Mouse (Mus musculus): Measurements from ENCODE around the gene Coro1a. TPM values are rescaled to one million over a fixed set of nuclear protein-coding genes. Genes with fewer than 3 reads are reported as not detected.
"Not testable (repeated sequence)": the region's sequence is repeated elsewhere in the genome, so short reads cannot be mapped to it uniquely, and the experiment has no call there.

Gene Coro1a
- total RNA-seq, 2 experiments from 2014 or later: 15.5 to 18.9 TPM

- DNase-seq (ENCODE audit: low spot score in 2 of 2): no peak
Measured at GRCm38 (mm10) chr7:126689021-126689420, 18.6 kb downstream of the Coro1a start.

- not testable (repeated sequence) for DNase-seq (ENCODE audit: low spot score in 2 of 2)
Measured at GRCm38 (mm10) chr7:126688156-126688555, 19.4 kb downstream of the Coro1a start.

DNA sequence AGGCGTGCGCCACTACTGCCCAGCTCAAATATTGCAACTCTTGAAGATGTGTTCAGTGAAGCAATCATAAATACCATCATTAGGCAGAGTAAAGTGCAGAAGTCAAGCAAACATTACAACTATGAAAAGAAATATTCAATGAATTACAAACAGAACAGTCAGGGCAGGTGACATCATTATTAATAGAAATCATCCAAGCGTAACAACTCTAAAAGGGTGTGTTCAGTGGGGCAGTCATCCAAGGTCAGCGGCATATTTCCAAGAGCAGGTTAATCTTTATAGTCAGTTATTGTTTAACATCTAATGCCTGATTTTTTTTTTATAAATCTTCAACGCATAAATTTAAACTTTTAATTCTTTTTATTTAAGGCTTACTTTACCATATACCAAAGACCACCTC, 26.4 kb downstream of the Coro1a start:
- no peak for DNase-seq (ENCODE audit: low spot score in 2 of 2)

GRCm38 (mm10) chr7:126679683-126680082, 27.9 kb downstream of the Coro1a start:
- DNase-seq (ENCODE audit: low spot score in 2 of 2): no peak

- no peak for DNase-seq (ENCODE audit: low spot score in 2 of 2)
Measured at GRCm38 (mm10) chr7:126678545-126679341, 28.8 kb downstream of the Coro1a start.

GRCm38 (mm10) chr7:126676631-126677220, 30.9 kb downstream of the Coro1a start:
- no peak for DNase-seq (ENCODE audit: low spot score in 2 of 2)

GRCm38 (mm10) chr7:126676207-126676606, 31.4 kb downstream of the Coro1a start, which contains the start of gene Sult1a1:
Gene Sult1a1, minus strand, starts transcription at chr7:126676432.
- no peak for DNase-seq (ENCODE audit: low spot score in 2 of 2)

- DNase-seq (ENCODE audit: low spot score in 2 of 2): no peak
Measured at GRCm38 (mm10) chr7:126675104-126675503, 32.5 kb downstream of the Coro1a start.

DNA sequence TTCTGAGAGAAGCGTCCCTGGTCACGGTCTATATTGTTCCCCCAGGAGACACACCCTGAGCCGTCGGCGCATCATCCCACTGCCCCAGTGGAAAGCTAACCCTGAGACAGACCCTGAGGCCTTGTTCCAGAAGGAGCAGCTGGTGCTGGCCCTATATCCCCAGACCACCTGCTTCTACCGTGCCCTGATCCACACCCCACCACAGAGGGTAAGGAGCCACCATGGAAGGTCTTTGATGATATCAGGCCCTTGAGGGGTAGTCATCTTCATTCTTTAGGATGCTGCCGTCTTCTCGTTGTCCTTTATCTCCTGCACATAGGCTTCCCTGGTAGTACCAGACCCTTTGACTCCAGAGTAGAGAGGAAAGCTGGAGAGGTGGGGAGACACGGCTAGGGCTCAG, 35.5 kb downstream of the Coro1a start:
- no peak for DNase-seq (ENCODE audit: low spot score in 2 of 2)

DNA sequence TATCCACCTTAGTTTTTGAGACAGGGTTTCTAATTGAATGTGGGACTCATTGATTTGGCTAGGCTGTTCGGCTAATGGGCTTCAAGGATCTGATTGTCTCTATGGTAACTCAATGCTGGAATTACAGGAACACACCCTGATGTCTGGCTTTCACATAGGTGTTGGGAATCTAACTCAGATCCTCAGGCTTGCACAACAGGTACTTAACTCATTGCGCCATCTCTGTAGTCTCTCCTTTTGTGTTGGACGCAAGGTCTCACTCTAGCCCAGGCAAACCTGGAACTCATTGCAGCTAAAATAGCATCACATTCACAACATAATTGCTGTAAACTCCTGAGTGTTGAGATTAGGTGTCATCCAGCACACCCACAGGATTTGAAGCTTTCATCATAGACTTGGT, 37.4 kb downstream of the Coro1a start:
- no peak for DNase-seq (ENCODE audit: low spot score in 2 of 2)

GRCm38 (mm10) chr7:126668452-126668851, 39.1 kb downstream of the Coro1a start:
- no peak for DNase-seq (ENCODE audit: low spot score in 2 of 2)

DNA sequence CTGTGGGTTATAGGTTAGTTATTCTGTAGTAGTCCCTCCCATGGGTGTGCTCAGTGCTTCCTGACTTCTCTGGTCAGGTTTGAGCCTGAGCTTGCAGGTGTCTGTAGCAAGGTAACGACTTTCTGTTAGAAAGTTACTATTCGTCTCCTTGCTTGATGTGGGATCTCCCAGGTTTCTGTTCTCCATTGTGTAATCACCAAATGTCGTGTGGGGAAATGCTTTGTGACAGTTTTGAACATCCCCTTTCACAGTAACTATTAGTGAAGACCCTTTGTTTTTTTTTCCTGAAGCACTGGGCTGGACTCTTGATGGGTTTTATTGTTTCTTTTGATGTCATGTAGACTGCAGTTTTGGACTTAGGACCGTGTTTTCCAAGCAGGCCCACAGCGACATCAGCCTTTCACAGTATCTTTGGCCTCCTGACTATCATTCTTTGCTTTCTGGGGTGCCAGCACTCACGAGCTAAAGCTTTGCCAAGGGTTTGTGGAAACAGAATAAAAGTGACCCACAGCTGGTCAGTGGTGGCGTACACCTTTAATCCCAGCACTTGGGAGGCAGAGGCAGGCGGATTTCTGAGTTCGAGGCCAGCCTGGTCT, 40.0 kb downstream of the Coro1a start:
- no peak for DNase-seq (ENCODE audit: low spot score in 2 of 2)

- no peak for DNase-seq (ENCODE audit: low spot score in 2 of 2)
Measured at GRCm38 (mm10) chr7:126665269-126665668, 42.3 kb downstream of the Coro1a start.

- DNase-seq (ENCODE audit: low spot score in 2 of 2): no peak
Measured at GRCm38 (mm10) chr7:126663646-126664045, 43.9 kb downstream of the Coro1a start.

DNA sequence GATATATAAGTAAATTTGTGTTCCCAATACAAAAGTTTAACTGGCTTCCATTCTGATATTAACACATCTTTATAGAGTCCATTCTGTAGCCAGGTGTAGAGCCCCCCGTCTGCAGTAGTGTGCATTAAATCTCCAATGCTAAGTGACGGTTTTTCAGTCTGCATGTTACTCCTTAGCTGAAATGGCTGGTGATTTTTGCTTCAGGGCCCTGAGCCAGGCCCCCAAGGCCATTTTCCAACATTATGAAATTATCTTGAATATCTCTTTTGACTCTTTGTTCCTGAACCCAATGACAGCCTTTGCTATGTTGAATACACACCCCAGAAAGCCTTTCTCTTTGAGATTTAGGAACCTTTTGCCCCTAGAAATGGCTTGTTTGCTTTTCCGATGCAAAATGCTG, 47.8 kb downstream of the Coro1a start:
- DNase-seq (ENCODE audit: low spot score in 2 of 2): no peak

GRCm38 (mm10) chr7:126657522-126657921, 50.1 kb downstream of the Coro1a start:
- DNase-seq (ENCODE audit: low spot score in 2 of 2): no peak

DNA sequence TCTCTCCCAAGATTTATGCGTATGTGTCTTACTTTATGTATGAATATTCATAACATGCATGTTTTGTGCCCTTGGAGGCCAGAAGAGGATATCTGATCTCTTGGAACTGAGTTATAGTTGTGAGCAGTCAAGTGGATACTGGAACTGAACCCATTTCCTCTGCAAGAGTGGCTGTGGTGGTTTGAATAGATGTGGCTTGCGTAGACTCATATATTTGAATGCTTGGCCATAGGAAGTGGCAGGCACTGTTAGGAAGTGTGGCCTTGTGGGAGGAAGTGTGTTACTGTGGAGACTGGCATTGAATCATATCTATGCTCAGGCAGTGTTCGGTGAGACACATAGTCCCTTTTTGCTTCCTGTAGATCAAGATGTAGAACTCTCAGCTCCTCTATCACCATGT, 51.9 kb downstream of the Coro1a start:
- no peak for DNase-seq (ENCODE audit: low spot score in 2 of 2)

GRCm38 (mm10) chr7:126653991-126654390, 53.6 kb downstream of the Coro1a start:
- DNase-seq (ENCODE audit: low spot score in 2 of 2): no peak

DNA sequence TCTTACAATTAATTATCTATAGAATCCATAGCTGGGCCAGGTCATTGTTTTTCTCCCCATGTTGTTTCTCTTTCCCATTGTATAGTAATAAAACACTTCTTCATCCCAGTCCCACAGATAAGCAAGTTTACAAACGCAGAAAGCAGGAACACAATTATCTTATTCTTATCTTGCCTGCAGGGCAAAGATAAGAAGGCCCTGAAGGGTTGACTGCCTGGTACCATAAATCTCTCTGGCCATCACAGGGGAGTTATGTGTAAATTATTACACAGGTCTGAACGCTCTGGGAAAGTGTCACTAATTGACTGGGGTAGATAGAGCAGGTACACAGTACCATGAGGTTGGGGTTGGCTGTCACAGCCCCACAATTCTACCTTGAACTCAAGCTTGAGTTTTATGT, 56.7 kb downstream of the Coro1a start:
- no peak for DNase-seq (ENCODE audit: low spot score in 2 of 2)

All from adrenal gland, postnatal 4 days (tissue).